ENCODE assay signal across 14 mouse cellular contexts in genomic region chr13:94838756-94839337, GRCm38 (mm10). TPM values are rescaled to one million over a fixed set of nuclear protein-coding genes. Genes with fewer than 3 reads are reported as not detected.
A peak's percentile ranks its signal among the peaks of the same experiment; 100 is the strongest.
DNase-seq lines count a peak whose midpoint lies in the region; ATAC-seq and TF ChIP-seq lines count a peak whose summit lies in the region.
"Had no signal": no experiment of that assay in that cellular context is flagged by ENCODE, and none has a peak within 500 bp of the region (broad histone marks: within the 10 kb centered on the region; RNA-seq: fewer than 3 reads in every experiment).

No protein-coding gene starts in this region.

- DNase-seq in embryonic facial prominence, embryonic 10.5 days (ENCODE audit: low spot score) = no peak
- peak; percentile 34 for DNase-seq in layer of hippocampus, adult 9-11 months
- DNase-seq in layer of hippocampus, postnatal 10 days (ENCODE audit: low spot score in 2 of 2) = no peak
- DNase-seq in MN1 (ENCODE audit: low spot score) = peak; percentile 56
- peak; percentile 59 for DNase-seq in hindbrain, postnatal 0 days (ENCODE audit: low spot score)
- no peak for DNase-seq in frontal cortex, postnatal 10 days (ENCODE audit: low spot score in 2 of 2)
- DNase-seq: lung, adult 2 months had no signal

- H3K4me3 ChIP-seq in embryonic facial prominence, embryonic 13.5 days = no peak overlapping the region
- H3K4me3 ChIP-seq in embryonic facial prominence, embryonic 10.5 days = no peak overlapping the region
- no peak overlapping the region for H3K4me3 ChIP-seq in hindbrain, postnatal 0 days (ENCODE audit: low read length)
- H3K4me3 ChIP-seq: heart, embryonic 12.5 days had no signal

- no peak overlapping the region for H3K4me2 ChIP-seq in embryonic facial prominence, embryonic 13.5 days
- H3K4me2 ChIP-seq in hindbrain, postnatal 0 days (ENCODE audit: low read depth, low read length) = no peak overlapping the region
- H3K4me2 ChIP-seq: heart, embryonic 12.5 days had no signal

- peaks cover 14% of the 10 kb centered on the region for H3K4me1 ChIP-seq in embryonic facial prominence, embryonic 13.5 days
- no peaks in the 10 kb centered on the region for H3K4me1 ChIP-seq in embryonic facial prominence, embryonic 10.5 days
- no peaks in the 10 kb centered on the region for H3K4me1 ChIP-seq in hindbrain, postnatal 0 days (ENCODE audit: insufficient read depth, low read length)

- no peaks in the 10 kb centered on the region for H3K27me3 ChIP-seq in embryonic facial prominence, embryonic 13.5 days
- no peaks in the 10 kb centered on the region for H3K27me3 ChIP-seq in embryonic facial prominence, embryonic 10.5 days (replicated peaks; ENCODE audit: low read depth, poor library complexity, severe bottlenecking)
- H3K27me3 ChIP-seq in hindbrain, postnatal 0 days (ENCODE audit: insufficient read depth, low read length) = no peaks in the 10 kb centered on the region
- H3K27me3 ChIP-seq: heart, embryonic 12.5 days had no signal

- TF ChIP-seq CTCF in hindbrain, postnatal 0 days (IDR thresholded peaks at IDR 0.05; ENCODE audit: low read depth) = no peak

- WGBS in embryonic facial prominence, embryonic 13.5 days = 71% methylated on average over 8 of the region's 8 CpGs
- 87% methylated on average over 8 of the region's 8 CpGs for WGBS in embryonic facial prominence, embryonic 10.5 days
- WGBS in hindbrain, postnatal 0 days = 64% methylated on average over 8 of the region's 8 CpGs

- peaks cover 45% of the 10 kb centered on the region for H3K36me3 ChIP-seq in embryonic facial prominence, embryonic 13.5 days
- peaks cover 71% of the 10 kb centered on the region for H3K36me3 ChIP-seq in embryonic facial prominence, embryonic 10.5 days (replicated peaks)
- H3K36me3 ChIP-seq in hindbrain, postnatal 0 days (ENCODE audit: insufficient read depth, low read length) = peaks cover 15% of the 10 kb centered on the region; the same call in 1 of the 2 replicates

- H3K27ac ChIP-seq in embryonic facial prominence, embryonic 13.5 days = 0 out of 2 replicates have a peak overlapping the region, but pooled peaks have one; percentile 29
- no peak overlapping the region for H3K27ac ChIP-seq in embryonic facial prominence, embryonic 10.5 days (replicated peaks)
- H3K27ac ChIP-seq in hindbrain, postnatal 0 days = peak overlapping the region; percentile 56; the same call in 1 of the 2 replicates

- no peaks in the 10 kb centered on the region for H3K9me3 ChIP-seq in embryonic facial prominence, embryonic 13.5 days
- no peaks in the 10 kb centered on the region for H3K9me3 ChIP-seq in embryonic facial prominence, embryonic 10.5 days
- H3K9me3 ChIP-seq in hindbrain, postnatal 0 days (ENCODE audit: low read length) = no peaks in the 10 kb centered on the region
- H3K9me3 ChIP-seq: G1E; heart, embryonic 12.5 days had no signal

- H3K9ac ChIP-seq in embryonic facial prominence, embryonic 13.5 days = no peak overlapping the region
- H3K9ac ChIP-seq in hindbrain, postnatal 0 days (replicated peaks; ENCODE audit: low read length) = no peak overlapping the region
- H3K9ac ChIP-seq: heart, embryonic 12.5 days had no signal

- ATAC-seq in embryonic facial prominence, embryonic 13.5 days (ENCODE audit: insufficient number of reproducible peaks, insufficient read depth, low FRiP score, low TSS enrichment, low read depth) = 0 out of 2 replicates have a peak, but pooled peaks have one; percentile 67
- ATAC-seq in hindbrain, postnatal 0 days = peak; percentile 75; the same call in 1 of the 2 replicates
- ATAC-seq in CD4-positive, CD25-positive, alpha-beta regulatory T cell, adult 4 months = no peak

RNA-seq across cellular contexts. Expression of gene Otp, which starts 36.6 kb away (rescaled TPM):
- not detected in 2 replicates for polyA plus RNA-seq in embryonic facial prominence, embryonic 13.5 days (2015; fragmentation: Nextera tagmentation; extraction: Ambion mirVana)
- 0.47 and 0.78 TPM in 2 replicates for polyA plus RNA-seq in embryonic facial prominence, embryonic 10.5 days (2016; fragmentation: Nextera tagmentation; extraction: Ambion mirVana)
- total RNA-seq in layer of hippocampus, postnatal 10 days (2021) = not detected
- 4.3 and 4.7 TPM in 2 replicates for total RNA-seq in hindbrain, postnatal 0 days (2014; rRNA removed)
- polyA plus RNA-seq in hindbrain, postnatal 0 days (2015; fragmentation: Nextera tagmentation; extraction: Ambion mirVana) = 4.2 and 4.9 TPM in 2 replicates
- polyA plus RNA-seq in CD4-positive, CD25-positive, alpha-beta regulatory T cell, adult 4 months (2017; shearing (Covaris generic)) = not detected
- total RNA-seq: G1E; layer of hippocampus, adult 18-20 months had no signal
- polyA plus RNA-seq: heart, embryonic 12.5 days; intestine, embryonic 14.5 days; limb, embryonic 11.5 days; lung, adult 2 months had no signal

RNA-seq across cellular contexts. Expression of gene Tbca, which starts 50.1 kb away (rescaled TPM):
- 265 and 349 TPM in 2 replicates for polyA plus RNA-seq in embryonic facial prominence, embryonic 13.5 days (2015; fragmentation: Nextera tagmentation; extraction: Ambion mirVana)
- 289 and 292 TPM in 2 replicates for polyA plus RNA-seq in embryonic facial prominence, embryonic 10.5 days (2016; fragmentation: Nextera tagmentation; extraction: Ambion mirVana)
- 100 to 1,000 TPM; 204 to 227 TPM for total RNA-seq in layer of hippocampus, postnatal 10 days (2021)
- 107 and 127 TPM in 2 replicates for total RNA-seq in hindbrain, postnatal 0 days (2014; rRNA removed)
- 344 and 349 TPM in 2 replicates for polyA plus RNA-seq in hindbrain, postnatal 0 days (2015; fragmentation: Nextera tagmentation; extraction: Ambion mirVana)
- 100 to 1,000 TPM; 212 to 304 TPM for polyA plus RNA-seq in CD4-positive, CD25-positive, alpha-beta regulatory T cell, adult 4 months (2017; shearing (Covaris generic))

Comparison
In these comparisons a context has a peak if more than half of its experiments do, and no peak if none do; other contexts are left out.
1. DNase-seq: peak in layer of hippocampus, adult 9-11 months (single experiment), MN1 (single experiment) and hindbrain, postnatal 0 days (single experiment); none in embryonic facial prominence, embryonic 10.5 days (single experiment), layer of hippocampus, postnatal 10 days (0 of 2) and frontal cortex, postnatal 10 days (0 of 2).